Mouse (Mus musculus) small intestine, adult 2 months (tissue): Measurements from ENCODE around the gene Srarp.

Source experiments
- CTCF ChIP-seq: fragments of 200-500 bp; IDR thresholded peaks from 2 replicates; pipeline ENCODE4 v1.5.1; 2012; ENCODE audit warnings: low read depth, mild to moderate bottlenecking, control low read depth, inconsistent platforms, low read length, moderate library complexity, mixed read lengths; ENCODE audit not compliant: insufficient replicate concordance, insufficient read length; ENCODE audit errors: extremely low read depth
- POLR2A ChIP-seq: fragments of 200-500 bp; IDR thresholded peaks from 2 replicates; pipeline ENCODE4 v1.6.1; 2012; ENCODE audit warnings: low read depth, mild to moderate bottlenecking, control low read depth, inconsistent platforms, low read length, moderate library complexity

GRCm38 (mm10) chr4:141471491-141471890 lies 35.6 kb upstream of the Srarp start:
- no peak for TF ChIP-seq CTCF
- TF ChIP-seq POLR2A: no peak
